Mouse (Mus musculus): ENCODE results near the gene Slc25a39. TPM values are rescaled to one million over a fixed set of nuclear protein-coding genes. Genes with fewer than 3 reads are reported as not detected.

The Slc25a39 gene
- total and polyA plus RNA-seq, 3 experiments = 108 to 226 (median 199) TPM

DNA sequence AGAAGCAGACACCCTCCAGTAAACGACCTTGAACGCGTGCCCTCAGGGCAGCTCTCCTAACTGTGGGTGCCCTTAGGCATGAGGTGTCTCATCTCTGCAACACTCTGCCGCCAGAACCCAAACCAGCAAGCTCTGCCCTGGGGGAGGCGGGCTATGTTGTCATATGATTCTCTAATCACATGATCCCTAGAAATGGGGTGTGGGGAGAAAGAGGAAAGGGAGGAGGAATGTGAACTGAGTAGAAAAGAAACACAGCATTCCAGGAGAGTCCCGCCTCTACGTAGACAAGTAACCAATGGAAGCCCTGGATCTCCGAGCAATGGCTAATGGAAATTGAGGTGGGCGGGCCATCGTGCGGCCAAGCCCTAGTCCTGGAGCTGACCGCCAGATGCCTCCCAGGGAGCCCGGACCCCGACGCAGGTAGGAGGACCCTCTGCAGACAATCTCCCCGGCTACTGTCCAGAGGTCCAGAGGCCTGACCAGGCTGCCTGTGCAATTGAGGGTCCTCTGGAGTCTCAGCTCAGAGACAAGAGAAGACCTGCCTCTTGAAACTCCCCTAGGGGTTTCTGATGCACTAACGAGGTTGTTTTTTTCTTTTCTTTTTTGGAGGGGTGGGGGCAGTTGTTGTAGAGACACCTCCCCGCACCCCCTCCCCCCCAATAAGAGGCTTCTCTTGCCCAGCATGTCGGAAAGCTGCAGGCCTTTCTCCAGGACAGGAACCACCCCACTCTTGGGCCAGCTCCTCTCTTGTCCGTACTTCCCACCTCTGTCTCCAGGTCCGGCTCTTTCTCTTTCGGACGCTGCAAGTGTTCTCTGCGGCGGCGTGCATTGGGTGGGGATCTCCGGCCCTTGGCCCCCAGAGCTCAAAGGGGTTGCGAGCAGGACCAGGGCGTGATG is 22.6 kb upstream of the Slc25a39 start, which contains the start of gene Grn (continued):
- TF ChIP-seq PAX5 (IDR thresholded peaks at IDR 0.05; ENCODE audit: low read length) = no peak
- TF ChIP-seq CHD1 (IDR thresholded peaks at IDR 0.05; ENCODE audit: low read depth, low read length) = no peak
- no peak for TF ChIP-seq ZMIZ1 (IDR thresholded peaks at IDR 0.05; ENCODE audit: low read depth, low read length)
- TF ChIP-seq NELFE (IDR thresholded peaks at IDR 0.05; ENCODE audit: low read depth, low read length) = peak; percentile 45
- no peak for TF ChIP-seq SMC3 (IDR thresholded peaks at IDR 0.05; ENCODE audit: low read depth, low read length)
- TF ChIP-seq ZNF384 (IDR thresholded peaks at IDR 0.05; ENCODE audit: low read depth, low read length) = peak; percentile 77
- TF ChIP-seq POLR2A (IDR thresholded peaks at IDR 0.05; ENCODE audit: low read depth, low read length) = peak; percentile 56
- TF ChIP-seq KAT2A (IDR thresholded peaks at IDR 0.05; ENCODE audit: insufficient replicate concordance, low read length) = no peak
- no peak for TF ChIP-seq JUND (conservative IDR thresholded peaks at IDR 0.05; ENCODE audit: low read depth, low read length)
- TF ChIP-seq ZKSCAN1 (IDR thresholded peaks at IDR 0.05; ENCODE audit: borderline replicate concordance, low read depth, low read length) = no peak
- TF ChIP-seq RCOR1 (conservative IDR thresholded peaks at IDR 0.05; ENCODE audit: low read depth, low read length) = no peak
- no peak for TF ChIP-seq MAZ (IDR thresholded peaks at IDR 0.05; ENCODE audit: low read depth, low read length)
- TF ChIP-seq SIN3A (IDR thresholded peaks at IDR 0.05; ENCODE audit: low read length) = peak; percentile 94
- TF ChIP-seq CTCF (conservative IDR thresholded peaks at IDR 0.05 in 1 of 2, IDR thresholded peaks at IDR 0.05 in 1 of 2; ENCODE audit: low read depth in 2 of 2, low read length in 2 of 2) = no peak
- TF ChIP-seq ETS1 (conservative IDR thresholded peaks at IDR 0.05; ENCODE audit: low read depth, low read length) = no peak
- no peak for TF ChIP-seq NRF1 (IDR thresholded peaks at IDR 0.05; ENCODE audit: low read depth, low read length)
- no peak for TF ChIP-seq GABPA (IDR thresholded peaks at IDR 0.05; ENCODE audit: insufficient replicate concordance, low read depth, low read length)
- no peak for TF ChIP-seq E2F4 (IDR thresholded peaks at IDR 0.05; ENCODE audit: insufficient replicate concordance, low read depth, low read length)
- no peak for TF ChIP-seq ELF1 (IDR thresholded peaks at IDR 0.05; ENCODE audit: low read depth, low read length)
- TF ChIP-seq POLR2AphosphoS2 (IDR thresholded peaks at IDR 0.05; ENCODE audit: low read depth, low read length) = no peak
- no peak for TF ChIP-seq JUN (IDR thresholded peaks at IDR 0.05; ENCODE audit: insufficient read depth, low read depth, low read length)

DNA sequence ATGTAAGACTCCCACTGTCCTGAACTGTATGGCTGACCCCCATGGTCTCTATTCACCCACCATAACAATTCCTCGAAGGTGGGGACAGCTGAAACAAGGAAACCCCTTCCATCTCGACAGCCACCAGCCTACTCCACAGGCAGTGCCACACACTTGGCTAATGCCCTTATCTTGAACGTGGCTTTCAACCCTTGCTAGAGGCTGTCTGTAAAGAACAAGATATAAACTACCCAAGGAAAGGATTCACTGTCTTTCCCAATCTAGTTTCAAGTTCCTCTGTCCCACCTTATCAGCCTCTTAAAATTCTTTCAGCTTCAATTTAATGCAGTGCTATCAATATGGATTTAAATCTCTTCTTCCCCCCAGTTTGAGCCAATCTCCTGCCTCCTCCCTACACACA is 21.8 kb upstream of the Slc25a39 start:
- TF ChIP-seq CTCF (conservative IDR thresholded peaks at IDR 0.05 in 1 of 2, IDR thresholded peaks at IDR 0.05 in 1 of 2; ENCODE audit: low read depth in 2 of 2, low read length in 2 of 2) = no peak
- no peak for TF ChIP-seq ZNF384 (IDR thresholded peaks at IDR 0.05; ENCODE audit: low read depth, low read length)
- no peak for TF ChIP-seq ETS1 (conservative IDR thresholded peaks at IDR 0.05; ENCODE audit: low read depth, low read length)
- TF ChIP-seq ZMIZ1 (IDR thresholded peaks at IDR 0.05; ENCODE audit: low read depth, low read length) = no peak
- TF ChIP-seq CHD2 (IDR thresholded peaks at IDR 0.05; ENCODE audit: low read length) = no peak
- no peak for TF ChIP-seq TBP (conservative IDR thresholded peaks at IDR 0.05; ENCODE audit: low read depth, low read length)
- no peak for TF ChIP-seq IRF4 (IDR thresholded peaks at IDR 0.05; ENCODE audit: low read depth, low read length)
- TF ChIP-seq NELFE (IDR thresholded peaks at IDR 0.05; ENCODE audit: low read depth, low read length) = peak; percentile 6; the same call in 1 of the 2 replicates
- no peak for TF ChIP-seq MAFK (IDR thresholded peaks at IDR 0.05; ENCODE audit: insufficient replicate concordance, low read length)
- H3K4me2 ChIP-seq (ENCODE audit: insufficient read depth, low read depth, poor library complexity, severe bottlenecking) = no peak overlapping the region
- H3K4me3 ChIP-seq (replicated peaks in 1 of 3; ENCODE audit: low read depth in 2 of 3, low read length in 2 of 3, poor library complexity in 1 of 3) = peak overlapping the region; percentile 67 to 75 (median 68)
- no peaks in the 10 kb centered on the region for H3K79me2 ChIP-seq (replicated peaks; ENCODE audit: control insufficient read depth, extremely low read depth, insufficient read depth, poor library complexity, severe bottlenecking)
- H3K27me3 ChIP-seq (replicated peaks) = no peaks in the 10 kb centered on the region
- no peak for DNase-seq (ENCODE audit: extremely low read depth)
- in situ Hi-C loops (cut with MboI; ENCODE audit: low pct_ligation_motif_present, low pct_unique_long_range_greater_than_20kb, low sequenced_read_pairs) = no loop called here
- H3K27ac ChIP-seq (ENCODE audit: insufficient read depth, low read depth) = no peak overlapping the region
- dilution Hi-C loops (cut with MboI; ENCODE audit: extremely low pct_ligation_motif_present, extremely low pct_unique_long_range_greater_than_20kb, low sequenced_read_pairs) = no loop called here
- H3K9ac ChIP-seq (ENCODE audit: insufficient read depth, low read depth) = peak overlapping the region; percentile 79; the same call in 1 of the 2 replicates
- H3K9me3 ChIP-seq (replicated peaks; ENCODE audit: low read length) = no peaks in the 10 kb centered on the region
- peaks cover under 1 to 15% of the 10 kb centered on the region in 2 experiments for H3K36me3 ChIP-seq (replicated peaks in 1 of 2; ENCODE audit: control insufficient read depth in 1 of 2, insufficient read depth in 1 of 2, low read length in 1 of 2)
- H3K4me1 ChIP-seq (ENCODE audit: control insufficient read depth in 1 of 2, insufficient read depth in 2 of 2) = peaks cover 22 to 51% of the 10 kb centered on the region in 2 experiments

All from CH12.LX (cell line).